Mouse (Mus musculus) G1E (cell line): Measurements from ENCODE around the gene BC107364.

Experiments used
- CTCF ChIP-seq: IDR thresholded peaks from 2 replicates; pipeline ENCODE4 v1.5.1; 2012; ENCODE audit warnings: low read depth, low read length, inconsistent platforms, mixed read lengths
- GATA2 ChIP-seq: IDR thresholded peaks from 2 replicates; pipeline ENCODE4 v1.6.1; 2012; ENCODE audit warnings: low read depth, low read length, inconsistent platforms, borderline replicate concordance
- TAL1 ChIP-seq: conservative IDR thresholded peaks from 2 replicates; pipeline ENCODE4 v1.6.1; 2012; ENCODE audit warnings: low read depth, low read length, inconsistent platforms, mixed read lengths

DNA sequence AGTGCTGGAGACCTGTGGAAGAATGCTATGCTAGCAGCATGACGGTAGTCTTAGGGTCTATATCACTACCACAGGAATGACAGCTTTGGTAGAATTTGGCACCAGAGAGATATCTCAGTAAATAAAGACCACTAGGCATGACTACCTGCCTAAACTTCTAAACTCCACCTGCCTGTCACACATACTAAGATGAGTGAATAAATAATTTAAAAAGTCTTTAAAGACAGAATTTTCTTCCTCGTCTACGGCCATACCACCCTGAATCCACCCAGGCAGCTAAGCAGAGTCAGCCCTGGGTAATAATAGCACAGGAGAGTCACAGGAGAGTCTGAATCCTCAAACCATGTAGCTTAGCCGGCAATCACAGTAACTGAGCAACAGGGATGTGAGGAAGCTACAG lies 32.8 kb upstream of the BC107364 start:
- TF ChIP-seq CTCF, result no peak
- TF ChIP-seq GATA2, result no peak
- TF ChIP-seq TAL1, result no peak
